Mouse (Mus musculus) neural tube, embryonic 12.5 days (tissue): ENCODE results near the gene Cenpf. TPM values are rescaled to one million over a fixed set of nuclear protein-coding genes. Genes with fewer than 3 reads are reported as not detected.

Experiments used
- ATAC-seq: fragments of 200-750 bp; cut with Nextera tagmentation; 2 replicates; pipeline ENCODE4 v1.8.0; 2017; ENCODE audit warnings: low read depth, mild to moderate bottlenecking, moderate TSS enrichment, moderate library complexity; ENCODE audit not compliant: low FRiP score
- H3K27ac ChIP-seq: fragments of 300-500 bp; sonication (generic); 2 replicates; pipeline ENCODE4 v1.5.1; 2016
- H3K27me3 ChIP-seq: fragments of 300-500 bp; sonication (generic); replicated peaks from 2 replicates; pipeline ENCODE4 v1.6.1; 2016; ENCODE audit warnings: mild to moderate bottlenecking
- H3K36me3 ChIP-seq: fragments of 300-500 bp; sonication (generic); 2 replicates; pipeline ENCODE4 v1.6.1; 2016; ENCODE audit warnings: mild to moderate bottlenecking
- H3K4me1 ChIP-seq: fragments of 300-500 bp; sonication (generic); 2 replicates; pipeline ENCODE4 v1.6.1; 2016
- H3K4me2 ChIP-seq: fragments of 300-500 bp; sonication (generic); replicated peaks from 2 replicates; pipeline ENCODE4 v1.6.1; 2016; ENCODE audit warnings: mild to moderate bottlenecking
- H3K4me3 ChIP-seq: fragments of 300-500 bp; sonication (generic); 2 replicates; pipeline ENCODE4 v1.5.1; 2016
- H3K9ac ChIP-seq: fragments of 300-500 bp; sonication (generic); 2 replicates; pipeline ENCODE4 v1.6.1; 2016; ENCODE audit warnings: mild to moderate bottlenecking
- H3K9me3 ChIP-seq: fragments of 300-500 bp; sonication (generic); 2 replicates; pipeline ENCODE4 v1.6.1; 2016; ENCODE audit warnings: mild to moderate bottlenecking
- WGBS: fragments of 180-500 bp; shearing (Covaris S2); methylation state at CpG from one replicate; pipeline ENCODE4 v1.1.7; 2016; 5-methylcytosine and 5-hydroxymethylcytosine counted together
- polyA plus RNA-seq: library from polyadenylated mRNA; unstranded; fragments of >200 nt; fragmentation: Nextera tagmentation; extraction: Ambion mirVana; gene quantifications from 2 replicates; pipeline ENCODE4 v1.2.1, GENCODE M21; 2016

Gene Cenpf
- polyA plus RNA-seq, 1 experiment from 2014 or later: 74.8 TPM

GRCm38 (mm10) chr1:189617381-189617780 is 70.5 kb downstream of the Cenpf start:
- no peak overlapping the region for H3K4me3 ChIP-seq
- no peak overlapping the region for H3K4me2 ChIP-seq
- no peaks in the 10 kb centered on the region for H3K4me1 ChIP-seq
- H3K9ac ChIP-seq: no peak overlapping the region
- no peak for ATAC-seq
- no peaks in the 10 kb centered on the region for H3K9me3 ChIP-seq
- no peaks in the 10 kb centered on the region for H3K27me3 ChIP-seq
- no peaks in the 10 kb centered on the region for H3K36me3 ChIP-seq
- WGBS: 92% methylated on average over 5 of the region's 5 CpGs
- no peak overlapping the region for H3K27ac ChIP-seq

GRCm38 (mm10) chr1:189615246-189615645 is 72.6 kb downstream of the Cenpf start:
- ATAC-seq: no peak
- H3K9me3 ChIP-seq: no peaks in the 10 kb centered on the region
- 88% methylated on average over 7 of the region's 7 CpGs for WGBS

GRCm38 (mm10) chr1:189613076-189613475 is 74.8 kb downstream of the Cenpf start:
- Histone ChIP-seq H3K27ac (no peak overlapping the region), H3K4me2 (no peak overlapping the region), H3K36me3 (no peaks in the 10 kb centered on the region), H3K4me1 (no peaks in the 10 kb centered on the region), H3K9me3 (no peaks in the 10 kb centered on the region), H3K9ac (no peak overlapping the region), H3K27me3 (no peaks in the 10 kb centered on the region), H3K4me3 (no peak overlapping the region)
- ATAC-seq: no peak
- 70% methylated on average over 7 of the region's 7 CpGs for WGBS

More at GRCm38 (mm10) chr1:189615246-189615645, 72.6 kb downstream of the Cenpf start:
- H3K9ac ChIP-seq: no peak overlapping the region
- no peaks in the 10 kb centered on the region for H3K36me3 ChIP-seq
- no peaks in the 10 kb centered on the region for H3K4me1 ChIP-seq
- H3K4me2 ChIP-seq: no peak overlapping the region
- no peak overlapping the region for H3K27ac ChIP-seq
- H3K4me3 ChIP-seq: no peak overlapping the region
- H3K27me3 ChIP-seq: no peaks in the 10 kb centered on the region

- no peak for ATAC-seq
- Histone ChIP-seq H3K27me3 (no peaks in the 10 kb centered on the region), H3K4me2 (no peak overlapping the region), H3K4me3 (no peak overlapping the region), H3K9me3 (no peaks in the 10 kb centered on the region), H3K4me1 (no peaks in the 10 kb centered on the region), H3K9ac (no peak overlapping the region), H3K36me3 (no peaks in the 10 kb centered on the region), H3K27ac (no peak overlapping the region)
- WGBS: 76% methylated on average over 4 of the region's 4 CpGs
Measured at GRCm38 (mm10) chr1:189611775-189612174, 76.1 kb downstream of the Cenpf start.

- ATAC-seq: no peak
- H3K9ac ChIP-seq: no peak overlapping the region
- no peaks in the 10 kb centered on the region for H3K9me3 ChIP-seq
- H3K27ac ChIP-seq: no peak overlapping the region
- no peaks in the 10 kb centered on the region for H3K4me1 ChIP-seq
- 37% methylated on average over 5 of the region's 5 CpGs for WGBS
- H3K27me3 ChIP-seq: no peaks in the 10 kb centered on the region
- no peaks in the 10 kb centered on the region for H3K36me3 ChIP-seq
- no peak overlapping the region for H3K4me3 ChIP-seq
- H3K4me2 ChIP-seq: no peak overlapping the region
Measured at GRCm38 (mm10) chr1:189608640-189609039, 79.2 kb downstream of the Cenpf start.

GRCm38 (mm10) chr1:189608039-189608438 is 79.8 kb downstream of the Cenpf start:
- Histone ChIP-seq H3K27me3 (no peaks in the 10 kb centered on the region), H3K36me3 (no peaks in the 10 kb centered on the region), H3K4me3 (no peak overlapping the region), H3K4me2 (no peak overlapping the region), H3K4me1 (no peaks in the 10 kb centered on the region), H3K9ac (no peak overlapping the region), H3K27ac (no peak overlapping the region), H3K9me3 (no peaks in the 10 kb centered on the region)
- no peak for ATAC-seq
- WGBS: 79% methylated on average over 3 of the region's 3 CpGs

GRCm38 (mm10) chr1:189605598-189606126 is 82.2 kb downstream of the Cenpf start:
- 92% methylated on average over 8 of the region's 8 CpGs for WGBS
- Histone ChIP-seq H3K4me3 (no peak overlapping the region), H3K36me3 (no peaks in the 10 kb centered on the region), H3K27ac (no peak overlapping the region), H3K9ac (no peak overlapping the region), H3K9me3 (no peaks in the 10 kb centered on the region), H3K4me2 (no peak overlapping the region), H3K4me1 (no peaks in the 10 kb centered on the region), H3K27me3 (no peaks in the 10 kb centered on the region)
- no peak for ATAC-seq

- no peak overlapping the region for H3K27ac ChIP-seq
- no peaks in the 10 kb centered on the region for H3K36me3 ChIP-seq
- no peaks in the 10 kb centered on the region for H3K27me3 ChIP-seq
- ATAC-seq: no peak
- H3K4me1 ChIP-seq: no peaks in the 10 kb centered on the region
- WGBS: 94% methylated on average over 3 of the region's 3 CpGs
- no peak overlapping the region for H3K4me3 ChIP-seq
- no peaks in the 10 kb centered on the region for H3K9me3 ChIP-seq
- H3K4me2 ChIP-seq: no peak overlapping the region
- no peak overlapping the region for H3K9ac ChIP-seq
Measured at GRCm38 (mm10) chr1:189597096-189597495, 90.8 kb downstream of the Cenpf start.

Other genes starting within 250 kb of the Cenpf start
- 4.5 and 4.9 TPM in 2 replicates for gene Ptpn14, start 40.2 kb upstream of the Cenpf start, polyA plus RNA-seq
- 52.1 and 52.2 TPM in 2 replicates for gene Smyd2, start 234.3 kb upstream of the Cenpf start, polyA plus RNA-seq